Mouse (Mus musculus) thymus, postnatal 4 days (tissue): ENCODE results near the gene Obscn.

ENCODE experiments used
- DNase-seq: peaks from one replicate; pipeline ENCODE4 v3.0.0; 2021

Obscn gene

DNA sequence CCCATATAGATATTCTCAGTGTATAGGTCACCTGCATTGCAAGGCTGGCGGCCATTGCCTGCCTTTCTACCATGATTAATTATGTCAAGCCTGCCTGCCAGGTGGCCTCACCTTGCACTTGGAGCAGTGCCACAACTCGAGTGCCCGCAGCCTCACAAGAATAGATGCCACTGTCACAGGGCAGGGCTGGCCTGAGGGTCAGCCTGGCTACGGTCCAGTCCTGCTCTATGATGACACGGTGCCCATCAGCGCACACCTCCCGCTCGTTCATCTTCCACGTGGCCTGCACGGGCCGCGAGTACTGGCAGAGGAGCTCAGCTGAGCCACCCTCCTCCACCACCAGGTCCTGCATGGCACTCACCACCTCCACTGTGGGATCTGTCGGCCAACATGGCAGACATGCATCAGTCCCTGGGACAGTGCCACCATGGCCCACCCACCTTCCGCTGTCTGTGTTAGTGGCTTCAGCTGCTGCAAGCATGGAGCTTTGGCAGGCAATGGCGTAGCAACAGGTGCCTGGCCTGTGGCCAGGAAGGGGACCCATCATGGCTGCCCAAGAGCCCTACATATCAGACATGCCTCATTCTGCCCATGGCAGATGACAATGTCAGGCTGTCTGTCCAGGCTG is 91.4 kb downstream of the Obscn start:
- no peak for DNase-seq

DNA sequence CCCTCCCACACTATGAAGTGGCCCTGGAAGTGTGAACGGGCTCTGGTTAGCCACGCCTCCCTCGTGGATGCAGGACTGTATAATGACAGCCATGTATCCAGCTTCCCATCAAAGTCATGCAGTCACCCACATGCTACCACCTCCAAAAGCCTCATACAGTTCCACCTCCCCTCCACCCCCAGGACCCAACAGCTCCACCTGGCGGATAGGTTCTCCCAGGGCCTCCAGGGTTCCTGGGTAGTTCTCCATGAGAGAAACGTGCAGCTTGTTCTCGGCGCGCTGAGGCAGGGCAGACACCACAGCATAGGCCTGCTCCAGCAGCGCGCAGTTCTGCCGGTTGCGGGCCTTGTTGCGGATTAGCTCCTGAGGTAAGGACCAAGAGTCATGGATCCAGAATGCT is 107.2 kb downstream of the Obscn start:
- DNase-seq, result peak; percentile 56

DNA sequence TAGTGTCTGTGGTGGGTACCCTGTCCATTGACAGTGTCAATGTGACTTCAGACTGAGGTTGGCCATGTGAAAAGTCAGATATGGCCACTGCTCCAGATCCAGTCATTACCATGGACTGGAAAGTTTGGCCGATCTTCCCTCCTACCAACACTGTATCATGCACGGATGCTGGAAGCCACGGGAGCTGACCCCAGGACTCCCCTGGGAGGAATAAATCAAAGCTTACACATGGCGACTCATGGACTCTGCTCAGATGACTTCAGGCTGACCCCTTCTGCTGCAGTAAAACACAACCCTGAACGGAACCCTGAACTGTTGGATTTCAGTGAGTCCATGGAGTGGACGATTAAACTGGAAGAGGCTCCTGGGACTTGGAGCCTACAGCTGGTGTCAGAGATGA is 109.8 kb downstream of the Obscn start:
- DNase-seq, result no peak

DNA sequence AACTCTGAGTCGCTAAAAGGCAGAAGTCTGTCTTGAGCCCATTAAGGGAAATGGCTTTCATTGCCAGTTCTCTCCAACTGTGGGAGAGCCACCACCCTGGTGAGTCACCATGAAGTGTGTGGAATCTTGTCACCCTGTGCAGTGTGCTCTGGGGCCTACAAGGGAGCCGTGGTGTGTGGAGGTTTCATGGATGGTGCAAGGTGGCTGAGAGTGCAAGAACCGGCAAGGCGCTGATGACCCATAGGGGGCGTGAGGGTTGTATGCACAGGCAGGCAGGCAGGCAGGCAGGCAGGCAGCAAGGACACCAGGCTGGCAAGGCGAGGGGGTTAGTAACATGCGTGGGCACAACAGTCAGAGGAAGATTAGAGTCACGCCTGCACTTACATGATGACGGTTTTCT is 121.2 kb downstream of the Obscn start:
- peak; percentile 78 for DNase-seq

DNA sequence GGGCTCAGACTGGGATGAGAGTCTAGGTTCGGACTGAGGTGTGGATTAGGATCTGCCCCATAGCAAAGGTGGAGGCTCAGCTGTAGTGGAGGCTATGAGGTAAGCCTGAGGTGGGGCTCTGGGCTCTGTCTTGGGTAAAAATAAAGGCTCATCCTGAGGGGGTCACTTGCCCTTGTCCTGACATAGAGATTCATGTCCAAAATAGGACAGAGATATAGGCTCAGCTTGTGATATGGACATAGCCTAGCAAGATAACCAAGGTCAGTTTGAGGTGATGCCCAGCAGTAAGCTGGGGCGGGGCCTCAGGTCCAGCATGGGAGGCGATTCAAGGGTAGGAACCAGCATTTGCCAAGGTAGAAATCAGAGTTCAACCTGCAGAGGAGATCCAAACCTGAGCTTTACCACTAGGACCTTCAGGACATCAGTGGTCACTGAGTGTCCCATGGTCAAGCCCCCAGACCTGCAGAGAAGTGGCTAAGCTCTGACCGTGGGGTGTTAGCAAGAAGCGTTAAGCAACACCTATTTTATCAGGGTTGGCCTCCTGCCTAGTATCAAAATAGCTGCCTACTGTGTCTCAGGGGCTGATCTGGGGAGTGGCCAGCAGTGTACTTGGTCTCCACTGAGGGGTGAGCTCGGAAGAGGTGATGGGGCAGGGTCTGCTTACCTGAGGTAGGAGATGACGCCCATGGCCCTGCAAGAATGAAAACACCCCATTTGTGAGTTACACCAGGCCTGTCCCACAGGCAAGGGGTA is 133.7 kb downstream of the Obscn start:
- DNase-seq, result no peak

DNA sequence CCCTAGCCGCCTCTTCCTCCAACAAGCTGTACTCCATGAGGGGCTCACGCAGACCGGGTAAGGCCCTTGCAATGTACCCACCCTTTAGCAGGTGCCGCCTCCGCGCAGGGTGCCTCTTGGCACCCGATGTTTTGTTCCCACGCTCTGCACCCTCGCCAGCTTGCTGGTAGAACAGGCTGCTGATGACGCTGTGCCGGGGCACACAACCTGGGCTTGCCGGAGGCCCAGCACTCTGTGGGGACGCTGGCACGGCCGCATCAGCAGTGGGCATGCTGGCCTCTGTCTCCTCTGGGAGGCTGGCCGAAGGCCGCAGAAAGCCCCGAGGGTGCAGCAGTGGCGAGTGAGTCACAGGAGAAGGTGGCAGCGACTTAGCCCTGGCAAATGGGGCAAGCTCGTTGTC is 135.6 kb downstream of the Obscn start:
- no peak for DNase-seq

DNA sequence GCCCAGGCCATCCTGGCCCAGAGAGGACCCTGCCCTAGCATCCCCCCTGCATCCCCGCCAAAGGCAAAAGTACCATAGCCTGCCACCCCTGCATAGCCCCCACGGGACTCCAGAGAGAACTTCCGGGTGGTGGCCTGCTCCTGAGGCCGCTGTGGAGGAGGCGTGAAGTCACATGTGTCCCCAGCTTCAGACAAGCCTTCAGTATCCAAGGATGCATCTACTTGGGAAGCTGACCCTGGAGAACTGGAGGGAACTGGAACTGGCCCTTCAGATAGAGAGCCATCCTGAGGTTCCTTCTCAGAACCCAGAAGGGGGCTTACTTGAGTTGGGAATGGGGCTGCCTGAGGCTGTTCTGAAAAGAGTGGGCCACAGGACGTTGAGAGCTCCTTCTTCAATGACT is 136.4 kb downstream of the Obscn start:
- DNase-seq, result no peak

DNA sequence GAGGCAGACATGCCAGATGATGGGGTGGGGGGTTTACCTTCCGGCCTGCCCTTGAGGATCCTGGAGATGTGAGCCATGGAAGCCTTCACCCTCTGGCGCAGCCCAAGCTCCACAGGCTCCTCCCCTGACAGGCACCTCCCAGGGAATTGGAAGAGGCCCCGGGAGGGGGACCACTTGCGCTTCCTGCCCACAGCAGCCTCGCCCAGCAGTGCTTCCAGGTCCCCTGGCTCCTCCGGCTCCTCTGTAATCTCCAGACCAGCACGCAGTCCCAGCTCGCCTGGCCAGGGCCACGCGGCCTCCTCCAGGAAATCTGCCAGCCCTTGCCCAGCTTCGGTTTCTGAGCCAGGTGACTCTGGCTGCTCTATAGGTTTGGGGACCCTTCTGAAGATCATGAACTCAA is 137.0 kb downstream of the Obscn start:
- no peak for DNase-seq

DNA sequence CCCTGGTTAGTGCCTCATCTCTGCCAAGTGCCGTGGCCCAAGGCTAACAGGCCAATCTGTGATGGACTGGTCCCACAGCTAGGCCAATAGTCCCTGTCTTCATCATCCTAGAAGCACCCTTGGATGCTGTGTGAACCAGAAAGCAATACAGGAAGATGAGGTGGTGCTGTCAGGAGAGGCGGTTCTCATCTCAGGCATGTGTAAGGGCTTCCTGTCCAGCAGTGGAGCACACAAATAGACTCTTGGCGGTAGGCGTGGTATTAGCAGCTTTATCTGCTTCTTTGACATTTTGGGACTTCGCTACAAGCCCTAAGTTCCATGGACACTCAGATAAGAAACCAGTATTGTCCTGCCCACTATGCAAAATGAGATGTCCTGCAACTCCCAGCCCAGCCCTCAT is 138.7 kb downstream of the Obscn start:
- DNase-seq, result no peak

DNA sequence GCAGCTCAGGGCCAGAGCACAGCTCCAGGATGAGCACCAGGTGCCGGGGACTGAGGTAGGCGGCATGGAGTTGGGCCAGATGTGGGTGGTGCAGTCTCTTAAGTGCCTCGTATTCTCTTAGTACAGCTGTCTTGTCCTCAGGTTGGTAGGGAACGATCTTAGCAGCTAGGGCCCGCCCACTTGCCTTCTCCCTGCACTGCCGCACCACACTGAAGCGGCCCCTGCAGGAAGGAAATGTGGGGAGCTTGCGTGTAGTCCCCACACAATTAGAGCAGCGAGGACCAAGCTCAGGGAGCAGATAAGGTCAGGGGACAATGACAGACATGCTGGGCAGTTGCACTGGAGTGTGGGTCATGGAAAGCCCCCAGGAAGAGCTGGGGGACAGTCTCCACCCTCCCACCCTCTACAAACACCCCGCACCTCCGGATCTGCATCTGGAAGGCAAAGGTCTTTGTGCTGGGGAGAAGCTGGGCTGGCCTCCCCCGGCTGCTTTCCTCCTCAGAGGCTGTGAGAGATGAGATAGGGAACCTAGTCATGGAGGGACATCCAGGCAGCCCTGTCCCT is 140.3 kb downstream of the Obscn start:
- peak; percentile 85 for DNase-seq

DNA sequence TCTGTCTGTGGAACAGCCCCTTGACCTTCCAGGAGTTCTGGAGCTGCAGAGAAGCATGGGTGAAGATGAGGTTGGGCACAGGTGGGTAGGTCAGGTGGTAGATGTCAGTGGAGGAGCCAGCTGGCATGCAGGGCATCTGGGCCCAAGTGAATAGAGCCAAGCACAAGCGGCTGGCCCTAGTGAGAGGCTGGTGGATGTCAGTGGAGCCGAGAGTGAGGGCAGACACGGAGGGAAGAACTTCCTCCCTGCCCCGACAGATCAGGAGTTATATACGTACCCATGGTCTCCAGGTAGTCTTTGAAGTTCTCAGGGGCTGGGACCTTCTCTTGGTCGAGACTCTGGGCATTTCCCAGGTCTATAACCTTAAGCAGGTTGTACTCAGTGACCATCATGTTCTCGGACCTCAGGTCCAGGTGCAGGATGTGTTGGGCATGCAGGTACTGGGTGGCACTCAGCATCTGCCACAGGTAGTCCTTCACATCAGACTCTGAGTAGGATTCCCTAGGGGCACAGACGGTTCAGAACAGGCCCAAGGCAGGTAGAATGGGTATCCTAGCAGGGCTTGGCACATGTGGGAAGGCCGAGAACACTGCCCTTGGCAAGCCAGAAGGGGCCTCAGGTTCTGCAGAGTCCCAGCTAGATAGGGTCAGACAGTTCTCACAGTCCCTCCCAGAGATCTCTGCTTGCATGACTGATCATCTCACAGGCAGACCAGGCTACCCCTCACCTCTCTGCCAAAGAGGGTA is 141.0 kb downstream of the Obscn start:
- DNase-seq, result peak; percentile 16

DNA sequence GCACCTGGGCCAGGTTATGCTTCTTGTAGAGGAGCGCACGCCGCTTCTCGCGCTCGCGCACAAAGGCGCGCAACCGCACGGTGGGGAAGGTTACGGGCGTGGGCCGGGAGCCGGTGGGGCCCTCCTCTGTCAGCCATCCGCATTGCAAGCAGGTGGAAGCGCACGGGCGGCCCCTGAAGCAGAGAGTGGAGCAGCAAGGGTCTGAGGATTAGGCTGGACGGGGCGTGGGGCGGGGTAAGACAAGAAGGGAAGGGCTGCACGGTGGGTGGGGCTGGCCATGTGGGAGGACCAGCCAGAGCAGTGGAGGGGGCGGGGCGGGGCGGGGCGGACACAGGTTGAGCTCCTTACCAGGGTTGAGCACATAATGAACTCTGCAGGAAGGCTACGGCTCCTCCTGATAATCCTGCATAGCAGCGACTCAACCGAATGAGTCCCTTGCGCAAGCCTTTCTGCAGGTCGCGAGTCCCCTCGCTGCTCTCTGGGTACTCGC is 141.8 kb downstream of the Obscn start:
- DNase-seq, result peak; percentile 85

DNA sequence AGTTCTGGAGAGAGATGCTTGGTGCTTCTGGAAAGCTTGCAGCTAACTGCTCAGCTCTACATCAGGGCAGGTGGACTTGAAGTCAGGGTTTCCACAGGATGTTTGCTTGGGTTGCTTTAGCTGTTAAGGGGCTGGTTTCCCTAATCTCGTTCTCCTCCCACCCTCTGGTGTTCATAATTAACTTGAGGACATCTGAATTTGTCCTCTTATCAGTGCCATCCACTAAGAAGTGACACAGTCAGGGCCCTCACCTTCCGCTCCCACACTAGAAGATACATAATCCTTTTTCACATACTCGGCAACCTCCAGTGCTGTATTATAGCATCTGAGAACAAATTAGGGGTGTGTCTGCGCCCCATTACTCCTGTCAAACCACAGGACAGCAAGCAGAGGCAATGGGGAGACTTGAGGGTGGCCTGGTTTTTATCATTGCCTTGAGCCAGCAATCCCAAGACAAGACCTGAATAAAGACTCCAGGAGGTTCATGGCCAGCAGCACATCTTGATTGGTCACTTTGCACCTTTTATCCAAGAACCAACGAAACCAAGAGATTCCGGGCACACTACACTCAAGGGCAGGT is 143.0 kb downstream of the Obscn start:
- no peak for DNase-seq

DNA sequence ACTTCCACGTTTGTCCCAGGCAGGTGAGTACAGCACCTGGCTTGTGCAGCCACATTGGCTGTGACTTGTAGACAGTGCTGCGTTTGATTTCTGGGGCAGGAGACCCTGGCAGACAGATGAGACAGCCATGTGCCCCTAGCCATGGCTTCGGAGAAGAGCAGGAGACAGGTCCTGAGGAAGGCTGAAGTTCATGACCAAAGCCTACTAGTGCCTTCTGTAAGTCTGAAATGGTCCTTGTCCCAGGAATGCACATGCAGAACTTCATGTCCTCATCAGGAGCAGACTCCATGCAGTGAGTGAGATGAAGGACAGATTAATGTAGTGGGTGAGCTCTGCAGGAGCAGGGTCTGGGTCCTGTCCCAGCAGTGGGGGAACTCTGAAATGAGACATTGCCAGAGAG is 144.3 kb downstream of the Obscn start:
- DNase-seq, result no peak

DNA sequence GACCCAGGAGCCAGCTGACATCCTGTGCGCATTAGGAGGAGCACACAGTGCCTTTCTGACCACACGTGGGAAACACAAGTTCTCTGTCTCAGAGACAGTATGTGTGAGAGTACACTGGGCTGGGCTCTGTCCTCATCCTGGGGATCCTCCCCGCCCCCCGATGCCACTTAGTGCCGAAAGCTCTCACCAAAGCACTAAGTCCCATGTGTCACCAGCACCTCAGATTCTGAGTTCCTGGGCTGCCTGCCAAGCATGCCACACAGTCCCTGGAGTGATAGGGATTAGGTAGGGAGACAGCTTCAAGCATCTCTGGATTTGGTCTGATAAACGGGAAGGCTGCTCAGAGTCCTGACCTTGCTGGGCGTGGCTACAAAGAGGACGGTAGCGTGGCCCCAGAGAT is 145.4 kb downstream of the Obscn start:
- no peak for DNase-seq

DNA sequence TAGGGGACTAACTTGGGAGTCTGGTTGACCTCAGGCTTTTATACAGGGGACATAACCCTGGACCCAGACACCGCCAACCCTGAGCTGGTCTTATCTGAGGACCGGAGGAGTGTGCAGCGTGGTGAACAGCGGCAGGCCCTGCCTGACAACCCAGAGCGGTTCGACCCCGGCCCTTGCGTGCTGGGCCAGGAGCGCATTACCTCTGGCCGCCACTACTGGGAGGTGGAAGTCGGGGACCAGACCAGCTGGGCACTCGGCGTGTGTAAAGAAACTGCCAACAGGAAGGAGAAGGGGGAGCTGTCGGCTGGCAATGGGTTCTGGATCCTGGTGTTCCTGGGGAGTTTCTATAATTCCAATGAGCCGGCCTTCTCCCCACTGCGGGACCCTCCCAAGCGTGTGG is 146.1 kb downstream of the Obscn start:
- DNase-seq, result no peak

DNA sequence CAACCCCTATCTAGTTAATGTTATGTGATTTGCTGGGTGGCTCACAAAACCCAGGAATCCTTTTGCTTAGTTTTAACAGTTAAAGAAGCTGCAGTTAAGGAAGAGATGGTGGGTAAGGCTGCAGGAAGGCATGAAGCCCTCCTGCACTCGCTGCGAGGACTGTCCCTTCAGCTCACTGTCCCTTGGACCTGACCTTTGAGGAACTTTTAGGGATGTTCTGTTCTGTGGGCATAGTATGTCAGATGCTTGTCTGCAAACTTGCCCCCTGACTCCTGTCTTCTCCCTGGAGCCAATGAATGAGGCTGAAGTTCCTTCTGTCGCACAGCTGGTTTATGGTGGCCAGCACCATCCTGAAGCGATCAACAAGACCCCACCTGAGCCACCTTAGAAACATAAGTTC is 147.0 kb downstream of the Obscn start:
- no peak for DNase-seq

DNA sequence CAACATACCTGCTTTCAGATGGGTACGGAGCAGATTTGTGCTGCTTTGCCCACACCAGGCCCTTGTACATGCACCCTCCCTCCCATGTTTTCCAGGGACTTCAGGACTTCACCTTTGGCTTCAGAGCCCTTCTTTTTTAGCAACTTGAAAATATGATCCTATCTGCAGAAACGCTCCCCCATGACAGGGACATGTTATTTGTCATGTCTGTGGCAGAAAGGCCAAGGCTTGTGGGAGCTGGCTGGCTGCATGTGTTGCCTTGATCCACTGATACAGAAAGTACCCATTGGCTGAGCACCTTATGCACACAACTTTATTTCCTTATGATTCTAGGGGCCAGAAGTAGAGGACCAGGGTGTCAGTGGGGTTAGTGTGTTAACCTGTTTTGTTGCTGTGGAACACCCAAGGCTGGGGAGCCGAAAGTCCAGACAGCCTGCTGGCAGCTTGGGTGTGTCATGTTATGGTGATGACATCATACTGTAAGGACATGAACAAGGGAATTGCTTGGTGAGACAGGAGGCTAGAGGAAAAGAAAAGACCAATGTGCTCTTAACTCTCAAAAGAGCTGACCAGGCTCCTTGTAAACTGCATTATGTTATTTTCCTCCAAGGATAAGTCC is 150.8 kb downstream of the Obscn start:
- no peak for DNase-seq

DNA sequence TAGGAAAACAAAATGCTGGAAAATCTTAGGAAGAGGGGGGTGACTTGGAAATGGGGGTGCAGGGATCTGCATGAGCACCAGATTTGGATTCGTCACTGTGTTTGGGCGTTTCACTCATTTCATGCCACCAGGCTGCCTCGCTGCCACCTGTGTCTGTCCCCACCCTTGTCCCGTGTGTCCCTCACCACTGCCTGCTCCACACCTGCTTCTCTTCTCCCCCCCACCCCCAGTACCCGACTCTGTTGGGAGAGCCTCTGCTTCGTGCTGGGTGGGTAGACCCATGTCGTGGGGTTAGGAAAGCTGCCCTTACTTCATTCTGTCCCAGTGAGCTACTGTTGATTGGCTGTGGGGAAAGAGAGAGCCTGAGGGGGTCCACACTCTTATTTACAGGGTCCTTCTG is 151.5 kb downstream of the Obscn start:
- peak; percentile 43 for DNase-seq

DNA sequence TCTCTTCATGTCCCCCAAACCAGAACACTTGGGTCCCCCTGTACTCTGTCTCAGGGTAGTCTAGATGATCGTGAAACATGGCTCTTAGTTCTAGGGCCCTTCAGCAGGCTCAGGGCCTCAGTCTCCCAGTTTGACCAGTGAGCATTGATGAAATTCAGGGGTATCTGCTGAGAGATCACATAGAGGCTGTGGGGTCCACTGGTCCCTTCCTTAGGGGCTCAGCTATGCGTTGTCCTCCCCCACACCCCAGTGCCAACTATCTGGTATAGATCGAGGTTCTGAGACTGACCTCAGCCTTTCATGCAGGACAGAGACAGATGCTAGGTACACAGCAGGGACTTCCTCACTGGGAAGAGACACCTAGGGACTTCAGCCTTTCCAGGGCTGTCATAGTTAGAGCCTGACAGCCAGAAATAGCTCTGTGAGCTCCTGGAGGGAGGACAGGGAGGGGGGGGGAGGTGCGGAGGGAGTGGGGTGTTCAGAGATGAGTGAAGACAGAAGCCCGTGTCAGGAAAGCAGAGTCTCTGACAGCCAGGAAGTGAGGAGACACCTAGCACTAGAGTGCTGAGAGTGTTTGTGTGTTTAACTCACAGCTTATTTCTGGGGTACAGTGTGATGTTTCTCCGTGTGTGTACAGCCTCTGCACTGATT is 152.4 kb downstream of the Obscn start:
- no peak for DNase-seq

DNA sequence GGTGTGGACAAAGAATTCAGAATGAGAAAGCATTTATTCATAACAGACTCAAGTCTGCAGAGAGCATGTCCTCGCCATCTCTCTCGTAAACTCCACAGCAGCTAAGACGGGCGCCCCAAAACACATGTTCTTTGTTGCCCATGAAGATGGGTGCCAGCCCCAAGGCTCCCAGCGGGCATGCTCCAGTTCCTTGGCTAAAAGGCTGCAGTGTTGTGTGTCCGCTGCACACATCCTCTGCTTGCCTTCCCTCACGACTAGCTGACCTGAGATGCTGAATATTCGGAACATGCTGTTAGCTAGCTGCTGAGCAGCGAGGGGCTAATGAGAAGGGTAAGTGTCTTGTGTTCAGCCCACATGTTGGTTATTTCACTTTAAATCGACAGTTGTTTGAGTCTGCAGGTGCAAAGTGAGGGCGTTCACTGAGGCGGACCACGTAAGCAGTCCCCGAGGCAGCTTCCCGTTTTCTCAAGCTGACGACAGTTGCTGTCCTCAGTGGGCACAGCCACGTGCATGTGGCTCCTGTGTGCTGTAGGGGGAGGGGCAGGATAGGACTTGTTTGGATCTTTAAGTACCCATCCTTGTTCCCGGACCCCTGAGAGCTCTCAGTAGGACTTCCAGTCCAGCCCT is 153.6 kb downstream of the Obscn start:
- DNase-seq, result peak; percentile 67
